Mouse (Mus musculus) heart, adult 18-20 months (tissue): ENCODE data around the gene Itga11. TPM values are rescaled to one million over a fixed set of nuclear protein-coding genes. Genes with fewer than 3 reads are reported as not detected.
"Not testable (repeated sequence)": the region's sequence is repeated elsewhere in the genome, so short reads cannot be mapped to it uniquely, and the experiment has no call there.

Experiments used
- DNase-seq, 2 experiments: peaks; one replicate each; pipeline ENCODE4 v3.0.0; 2021 to 2022; ENCODE audit warnings: mixed read lengths in 1 of 2
- long read RNA-seq, 2 experiments: library from polyadenylated mRNA; stranded (forward); transcript quantifications; one replicate each; pipeline ENCODE4 v2.0.0; 2021
- total RNA-seq, 2 experiments: library from RNA; stranded (reverse); gene quantifications; 2 replicates each; pipeline ENCODE4 v1.2.3; 2021

Gene Itga11
- 1 to 10 TPM; 1.1 to 1.3 TPM for total RNA-seq
- long read RNA-seq, experiment 1, result 0 reads
- long read RNA-seq, experiment 2, result 0 reads

DNA sequence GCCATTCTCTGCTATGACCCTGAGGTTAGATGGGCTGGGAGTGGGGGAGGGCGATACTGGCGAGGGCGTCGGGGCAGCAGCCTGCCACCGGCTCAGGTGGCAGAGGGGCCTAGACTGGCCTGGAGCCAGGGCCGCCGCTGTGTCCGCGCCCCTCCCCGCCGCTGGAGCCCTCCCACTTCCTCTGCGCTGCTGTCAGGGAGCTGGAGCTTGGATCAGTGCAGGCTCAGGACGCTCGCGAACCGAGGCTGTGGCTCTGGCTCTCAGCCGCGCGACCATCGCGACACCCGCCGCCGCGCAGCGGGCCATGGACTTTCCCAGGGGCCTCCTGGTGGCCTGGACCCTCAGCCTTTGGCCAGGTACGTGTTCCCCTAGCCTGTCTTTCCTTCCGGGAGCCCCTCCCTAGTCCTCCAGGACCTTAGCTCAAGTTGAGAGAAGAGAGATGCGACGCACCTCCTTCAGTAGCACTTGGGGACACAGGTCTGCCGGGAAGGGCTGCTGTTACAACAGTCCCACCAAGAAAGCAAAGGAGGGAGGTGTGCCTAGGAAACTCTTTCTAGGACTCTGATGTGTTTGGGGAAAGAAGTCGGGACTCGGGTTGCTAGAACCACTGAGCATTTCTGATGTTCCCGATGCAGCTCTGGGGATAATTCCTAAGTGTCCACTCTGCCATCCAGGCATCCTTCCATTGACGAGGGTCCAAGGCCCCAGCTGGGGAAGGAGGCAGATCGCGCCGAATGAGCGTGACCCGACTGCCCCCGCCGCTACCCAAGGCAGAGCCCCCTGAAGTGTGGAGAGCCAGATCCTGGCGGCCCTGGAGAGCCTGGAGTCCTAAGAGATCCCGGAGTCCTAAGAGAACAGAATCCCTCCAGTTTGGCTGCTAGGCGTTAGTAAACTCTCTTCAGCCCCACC, at the start of gene Itga11:
TSS of gene Itga11 (plus strand) at position 186 of the 909 bp plus-strand sequence.
- peak; percentile 39 to 48 for DNase-seq

DNA sequence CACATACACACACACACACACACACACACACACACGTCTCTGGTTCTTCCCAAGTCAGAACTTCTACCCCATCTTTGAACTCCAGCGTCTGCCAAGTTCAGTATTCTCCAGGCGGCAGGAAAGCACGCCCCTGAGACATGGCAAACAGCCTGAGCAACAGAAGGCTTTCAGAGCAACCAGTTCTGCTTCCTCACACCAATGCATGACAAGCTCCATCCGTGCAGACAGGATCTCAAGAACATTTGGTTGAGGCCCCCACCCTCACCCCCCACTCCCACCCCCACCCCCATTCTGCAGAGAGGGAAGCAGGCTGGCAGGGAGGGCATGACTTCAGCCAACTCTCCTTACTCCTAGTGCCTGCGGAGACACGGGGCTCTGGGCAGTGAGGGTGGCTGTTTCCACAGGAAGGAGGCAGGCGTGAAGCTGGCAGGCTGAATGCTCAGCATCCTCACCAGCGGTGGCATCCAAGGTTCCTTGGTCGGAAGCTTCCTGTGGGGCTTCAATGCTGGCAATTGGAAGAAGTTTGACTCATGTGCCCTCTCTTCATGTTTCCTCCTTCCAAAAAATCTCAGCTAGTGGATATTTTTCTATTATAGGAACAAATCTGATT, 46.9 kb upstream of the Itga11 start:
- no peak for DNase-seq

DNA sequence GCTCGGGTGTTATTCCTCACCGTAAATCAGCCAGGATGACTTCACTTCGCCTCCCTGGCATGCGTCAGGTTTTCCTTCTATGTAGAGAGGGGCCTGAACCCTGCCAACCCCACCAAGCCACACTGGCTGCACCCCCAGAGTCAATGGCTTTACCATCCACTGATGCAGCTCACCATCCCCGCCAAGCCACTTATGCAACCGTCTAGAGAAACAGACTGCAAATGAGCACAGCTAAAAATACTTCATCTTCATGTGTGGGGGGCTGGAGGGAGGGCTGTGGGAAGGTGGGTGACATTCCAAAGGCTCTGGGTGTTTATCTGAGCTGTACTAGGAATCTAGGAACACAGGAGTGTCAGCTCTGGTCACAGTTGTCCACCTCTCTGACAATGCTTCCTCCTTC, 45.2 kb upstream of the Itga11 start:
- no peak for DNase-seq

GRCm38 (mm10) chr9:62638045-62638444, 39.6 kb upstream of the Itga11 start:
- no peak for DNase-seq

DNA sequence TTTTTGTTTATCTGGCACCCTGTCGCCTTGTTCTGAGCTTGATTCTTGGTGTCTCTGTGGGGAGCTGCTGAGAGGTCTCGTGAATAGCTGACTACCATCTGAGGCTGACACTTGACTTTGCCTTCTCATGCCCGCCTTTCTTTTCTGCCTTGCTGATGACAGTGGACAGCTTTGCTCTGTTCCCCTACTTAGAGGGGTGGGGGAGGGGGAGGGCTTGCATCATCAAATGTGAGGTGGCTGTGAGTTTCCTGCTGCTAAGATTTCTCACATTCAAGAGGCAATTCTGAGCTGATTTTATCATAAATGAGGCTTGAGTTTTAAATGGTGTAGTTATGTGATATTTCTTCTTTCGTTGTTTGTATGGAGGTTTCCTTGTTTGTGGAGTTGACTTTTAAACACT, 37.9 kb upstream of the Itga11 start:
- no peak for DNase-seq

DNA sequence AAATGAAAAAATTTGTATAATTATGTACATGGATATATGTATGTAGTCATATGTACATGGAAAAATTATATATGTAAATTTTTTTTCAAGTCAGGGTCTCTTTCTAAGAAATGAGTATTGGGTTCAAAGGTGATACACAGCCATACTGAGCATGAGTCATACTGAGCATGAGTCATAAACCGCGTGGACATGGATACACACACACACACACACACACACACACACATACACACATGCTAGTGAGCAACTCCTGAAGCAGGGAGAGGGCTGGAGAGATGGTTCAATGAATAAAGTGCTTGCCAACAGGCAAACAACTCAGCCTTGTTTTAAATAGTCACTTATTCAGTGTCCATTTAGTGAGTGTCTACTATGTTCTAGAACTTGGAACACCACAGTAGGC, 37.4 kb upstream of the Itga11 start:
- DNase-seq, result no peak

- no peak for DNase-seq
These were observed 31.8 kb upstream of the Itga11 start for GRCm38 (mm10) chr9:62645716-62646400.

DNA sequence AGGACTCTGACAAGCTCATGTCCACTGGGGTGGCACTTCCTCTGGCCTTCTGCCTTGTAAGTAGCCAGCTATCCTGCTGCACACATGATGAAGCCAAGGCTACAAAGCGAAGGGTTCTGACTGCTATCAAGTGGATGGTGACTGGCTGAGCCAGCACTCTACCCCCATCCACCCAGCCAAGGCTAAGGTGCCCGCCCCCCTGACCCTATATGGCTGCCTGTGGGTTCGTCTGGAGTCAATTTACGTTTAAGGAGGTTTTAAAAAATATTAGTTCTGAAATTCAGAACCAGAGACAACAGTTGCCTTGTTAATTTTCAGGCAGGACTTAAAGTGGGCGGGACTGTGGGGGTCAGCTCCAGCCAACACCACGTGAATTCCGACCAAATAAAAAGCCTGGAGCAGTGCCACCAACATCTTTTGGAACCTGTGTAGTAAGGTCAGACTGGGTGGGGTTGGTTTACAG, 30.9 kb upstream of the Itga11 start:
- DNase-seq, result no peak

DNA sequence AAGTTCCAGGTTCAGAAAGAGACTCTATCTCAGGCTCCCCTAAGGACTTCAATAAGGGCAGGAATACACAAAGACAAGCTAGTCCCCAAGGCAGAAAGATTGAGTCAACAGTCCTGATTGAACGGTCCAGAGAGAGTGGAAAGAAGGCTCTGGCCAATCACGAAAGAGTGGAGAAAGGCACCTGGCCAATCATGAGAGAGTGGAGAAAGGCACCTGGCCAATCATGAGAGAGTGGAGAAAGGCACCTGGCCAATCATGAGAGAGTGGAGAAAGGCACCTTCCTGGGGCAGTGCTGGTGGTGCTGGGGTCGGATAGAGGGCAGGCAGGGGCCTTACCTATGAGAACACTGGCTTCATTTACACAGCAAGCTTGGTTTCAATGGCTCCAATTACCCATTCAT, 28.2 kb upstream of the Itga11 start:
- DNase-seq, result no peak

GRCm38 (mm10) chr9:62650764-62651163, 26.9 kb upstream of the Itga11 start:
- DNase-seq, result no peak

- peak; percentile 48 to 53 for DNase-seq
These were observed 23.3 kb upstream of the Itga11 start for GRCm38 (mm10) chr9:62654336-62654735.

- DNase-seq, result no peak
These were observed 19.6 kb upstream of the Itga11 start for GRCm38 (mm10) chr9:62658016-62658415.

DNA sequence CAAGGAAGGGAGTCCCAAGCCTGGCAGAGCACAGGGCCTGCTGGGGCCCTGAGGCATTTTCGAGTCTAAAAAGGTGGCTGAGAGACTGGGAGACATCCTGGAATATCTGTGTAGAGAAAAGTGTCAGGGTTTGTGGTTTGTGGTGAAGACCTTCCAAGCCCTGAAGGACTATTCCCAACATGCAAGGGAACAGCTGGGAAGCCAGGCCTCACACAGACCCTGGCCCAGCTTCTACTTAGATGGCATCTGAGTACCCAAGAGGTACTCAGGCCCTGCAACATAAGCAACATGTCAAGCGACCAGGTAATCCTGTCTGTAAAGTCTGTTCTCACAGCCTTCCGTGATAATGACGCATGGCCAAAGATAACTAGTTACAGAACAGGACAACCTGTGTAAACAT, 18.6 kb upstream of the Itga11 start:
- no peak for DNase-seq

DNA sequence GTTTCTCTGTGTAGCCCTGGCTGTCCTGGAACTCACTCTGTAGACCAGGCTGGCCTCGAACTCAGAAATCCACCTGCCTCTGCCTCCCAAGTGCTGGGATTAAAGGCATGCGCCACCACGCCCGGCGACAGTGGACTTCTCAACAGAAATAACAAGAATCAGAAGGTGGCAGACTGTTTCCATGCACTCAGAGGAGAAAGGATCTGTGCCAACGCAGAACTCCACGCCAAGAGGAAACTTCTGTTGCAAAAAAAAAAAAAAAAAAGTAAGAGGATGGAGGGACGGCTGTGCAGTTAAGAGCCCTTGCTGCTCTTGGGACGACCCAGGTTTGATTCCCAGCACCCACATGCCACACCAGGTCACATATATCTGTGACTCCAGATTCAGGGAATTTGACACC, 16.7 kb upstream of the Itga11 start:
- not testable (repeated sequence) for DNase-seq

- DNase-seq, result no peak
These were observed 14.2 kb upstream of the Itga11 start for GRCm38 (mm10) chr9:62663443-62663842.

GRCm38 (mm10) chr9:62664115-62664725, 13.4 kb upstream of the Itga11 start:
- DNase-seq, result no peak

GRCm38 (mm10) chr9:62665892-62666291, 11.7 kb upstream of the Itga11 start:
- no peak for DNase-seq

DNA sequence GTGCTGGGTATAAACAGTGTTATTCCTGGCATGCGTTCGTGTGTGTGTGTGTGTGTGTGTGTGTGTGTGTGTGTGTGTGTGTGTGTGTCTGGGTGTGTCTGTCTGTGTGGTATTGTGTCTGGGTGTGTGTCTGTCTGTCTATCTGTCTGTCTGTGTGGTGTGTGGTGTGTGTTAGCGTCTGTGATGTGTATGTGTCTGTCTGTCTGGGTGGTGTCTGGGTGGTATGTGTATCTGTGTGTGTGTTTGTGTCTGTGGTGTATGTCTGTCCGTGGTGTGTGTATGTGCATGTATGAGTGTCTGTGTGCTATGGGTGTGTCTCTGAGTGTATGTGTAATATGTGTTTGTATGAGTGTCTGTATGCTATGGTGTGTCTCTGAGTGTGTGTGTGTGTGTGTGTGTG, 9.1 kb upstream of the Itga11 start:
- no peak for DNase-seq

DNA sequence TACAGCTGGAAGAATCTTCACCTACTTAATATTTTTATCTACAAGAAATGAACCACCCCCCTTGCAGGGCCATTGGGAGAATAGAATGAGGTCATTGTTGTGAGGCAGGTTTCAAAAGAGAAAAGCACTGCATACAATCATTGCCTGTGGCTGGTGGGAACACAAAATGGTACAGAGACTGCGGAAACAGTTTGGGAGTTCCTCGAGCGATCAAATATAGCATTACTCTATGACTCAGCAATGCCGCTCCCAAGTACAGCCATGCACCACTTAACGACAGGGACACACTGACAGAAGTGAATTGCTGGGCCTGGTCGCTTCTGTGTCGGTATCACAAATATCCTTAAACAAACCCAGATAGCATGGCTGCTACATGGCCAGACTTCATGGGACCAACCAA, 4.4 kb upstream of the Itga11 start:
- DNase-seq, result no peak

- no peak for DNase-seq
These were observed 2.5 kb upstream of the Itga11 start for GRCm38 (mm10) chr9:62675172-62675571.

GRCm38 (mm10) chr9:62678550-62679155, 1.0 kb downstream of the Itga11 start:
- peak; percentile 51 to 57 for DNase-seq

GRCm38 (mm10) chr9:62679398-62679797, 1.8 kb downstream of the Itga11 start:
- no peak for DNase-seq
